Mouse (Mus musculus) 3T3-L1 (cell line): ENCODE data around the gene Gm20696.

Source experiments
- DNase-seq: peaks from one replicate; pipeline ENCODE4 v3.0.0-alpha.2; 2015; ENCODE audit warnings: low read depth, low spot score

The Gm20696 gene

GRCm38 (mm10) chr6:99263061-99263885 lies 403.3 kb downstream of the Gm20696 start:
- DNase-seq, result no peak

GRCm38 (mm10) chr6:99261737-99262130 lies 404.9 kb downstream of the Gm20696 start:
- no peak for DNase-seq

- no peak for DNase-seq
These were observed 405.5 kb downstream of the Gm20696 start for GRCm38 (mm10) chr6:99260941-99261736.

DNA sequence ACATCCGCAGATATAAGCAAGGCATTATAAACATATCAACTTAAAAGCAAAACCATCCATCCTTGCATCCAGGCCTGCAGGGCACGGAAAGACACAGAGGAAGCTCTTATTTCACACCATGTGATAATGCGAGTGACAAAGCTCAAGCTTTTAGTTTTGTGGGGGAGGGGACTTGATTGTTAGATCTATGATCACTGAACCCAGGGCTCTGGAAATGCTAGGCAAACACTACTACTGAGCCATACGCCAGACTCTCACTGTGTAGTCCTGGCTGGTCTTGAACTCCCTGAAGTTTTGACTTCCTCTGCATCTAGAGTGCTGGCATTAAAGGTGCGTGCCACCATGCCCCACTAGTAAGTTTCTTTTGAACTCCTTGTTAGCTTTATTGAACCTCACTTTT lies 408.3 kb downstream of the Gm20696 start:
- DNase-seq, result no peak

DNA sequence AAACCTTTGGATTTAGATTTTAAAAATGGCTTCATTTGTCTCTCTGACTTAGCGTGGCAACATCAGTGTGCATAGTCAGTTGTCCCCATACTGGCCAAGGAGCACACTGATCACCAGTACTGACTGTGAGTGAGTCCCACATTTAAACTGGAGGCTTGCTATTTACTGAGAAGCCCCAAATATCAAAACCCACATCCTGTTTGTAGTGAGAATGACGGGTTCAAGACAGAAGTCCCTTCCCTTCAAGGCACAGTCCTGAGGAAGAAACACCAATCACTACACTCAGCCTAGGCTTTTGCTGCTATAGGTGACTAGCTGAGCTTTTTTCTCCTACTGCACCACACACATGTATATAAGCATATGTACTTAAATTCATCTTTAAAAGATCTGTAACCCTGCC lies 408.9 kb downstream of the Gm20696 start:
- DNase-seq, result no peak

GRCm38 (mm10) chr6:99253331-99253730 lies 413.3 kb downstream of the Gm20696 start:
- no peak for DNase-seq

DNA sequence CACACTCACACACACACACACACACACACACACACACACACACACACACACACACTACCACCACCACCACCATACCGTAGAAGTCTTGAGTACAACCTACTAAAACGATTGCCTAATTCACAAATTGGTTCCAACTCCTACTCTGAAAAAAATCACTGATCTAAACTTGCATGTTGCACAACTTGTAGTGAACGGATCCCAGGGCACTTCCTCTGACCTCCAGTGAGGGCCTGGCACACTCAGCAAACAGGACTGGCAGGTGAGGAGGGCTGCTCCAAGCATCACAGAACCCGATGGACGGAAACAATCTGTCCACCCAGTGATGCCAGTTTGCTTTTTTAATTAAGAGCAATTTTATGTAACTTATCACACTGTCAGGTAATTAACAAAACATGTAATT lies 413.8 kb downstream of the Gm20696 start:
- no peak for DNase-seq

DNA sequence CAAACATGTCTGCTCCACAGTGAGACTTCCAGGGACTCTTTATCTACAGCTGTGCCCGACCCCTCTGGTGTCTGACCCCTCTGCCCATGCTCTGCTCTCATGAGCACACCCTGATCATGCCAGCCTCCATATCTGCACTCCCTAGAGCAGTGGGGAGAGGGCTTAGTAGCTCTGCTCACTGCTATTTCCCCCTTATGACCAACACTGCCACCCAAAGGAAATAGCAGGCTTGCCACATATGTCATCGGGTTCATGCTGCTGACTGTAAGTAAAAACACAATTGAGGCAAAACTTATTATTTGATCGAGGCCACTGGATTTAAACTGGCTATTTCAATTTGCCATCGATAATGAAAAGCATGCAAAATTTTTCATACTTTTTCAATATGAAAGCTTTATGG lies 414.7 kb downstream of the Gm20696 start:
- no peak for DNase-seq

DNA sequence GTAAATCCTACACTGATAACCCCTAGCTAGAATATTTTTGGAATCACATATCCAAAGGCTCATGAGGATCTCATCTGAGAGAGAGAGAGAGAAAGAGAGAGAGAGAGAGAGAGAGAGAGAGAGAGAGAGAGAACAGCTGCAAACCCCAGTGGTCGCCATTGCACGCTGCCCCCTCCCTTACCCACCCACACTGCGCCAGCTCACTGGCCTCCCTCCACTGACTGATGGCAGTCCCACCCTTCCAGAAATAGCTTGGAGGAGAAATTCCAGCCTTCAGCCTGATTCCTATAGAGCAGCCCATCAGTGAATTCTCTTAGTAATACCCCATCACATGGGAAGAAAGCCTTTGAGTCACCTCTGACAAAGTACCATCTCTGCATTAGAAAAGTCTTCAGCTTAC lies 415.4 kb downstream of the Gm20696 start:
- DNase-seq, result no peak

- DNase-seq, result peak; percentile 61
These were observed 417.0 kb downstream of the Gm20696 start for GRCm38 (mm10) chr6:99249496-99250030.

GRCm38 (mm10) chr6:99248396-99248795 lies 418.2 kb downstream of the Gm20696 start:
- no peak for DNase-seq

DNA sequence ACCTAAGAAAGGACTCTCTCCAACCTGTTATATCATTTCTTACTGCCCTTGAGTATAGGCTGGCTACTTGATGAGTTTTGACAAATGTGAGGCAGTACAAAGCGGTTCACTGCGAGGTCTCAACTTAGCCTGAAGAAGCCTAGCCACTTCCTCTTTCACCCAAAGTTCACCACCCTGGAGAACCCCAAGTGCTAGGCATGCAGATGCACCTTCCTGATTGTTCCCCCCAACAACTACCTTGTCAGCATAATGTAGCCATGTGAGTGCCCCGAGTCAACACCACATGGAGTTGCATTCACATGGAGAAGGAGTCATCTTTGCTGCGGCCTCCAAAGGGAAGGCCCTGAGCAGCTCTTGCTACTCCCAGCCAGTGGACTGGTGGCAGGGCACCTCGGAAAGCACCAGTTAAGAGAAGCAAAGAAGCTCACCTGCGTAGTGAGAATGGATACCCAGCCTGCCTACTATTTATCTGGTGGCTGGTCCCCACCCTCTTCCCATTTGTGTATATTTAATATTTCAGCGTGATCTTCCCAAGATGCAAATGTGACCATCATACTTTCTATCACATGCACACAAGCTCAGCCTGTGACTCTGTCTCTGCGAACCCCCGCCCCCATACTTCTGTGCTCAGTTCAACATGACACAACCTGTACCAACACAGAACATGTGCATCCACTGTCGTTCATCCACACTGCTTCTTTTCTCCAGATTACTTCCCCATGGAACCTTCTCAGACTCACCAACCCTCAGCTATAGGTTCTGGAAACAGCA lies 424.8 kb downstream of the Gm20696 start:
- DNase-seq, result no peak

DNA sequence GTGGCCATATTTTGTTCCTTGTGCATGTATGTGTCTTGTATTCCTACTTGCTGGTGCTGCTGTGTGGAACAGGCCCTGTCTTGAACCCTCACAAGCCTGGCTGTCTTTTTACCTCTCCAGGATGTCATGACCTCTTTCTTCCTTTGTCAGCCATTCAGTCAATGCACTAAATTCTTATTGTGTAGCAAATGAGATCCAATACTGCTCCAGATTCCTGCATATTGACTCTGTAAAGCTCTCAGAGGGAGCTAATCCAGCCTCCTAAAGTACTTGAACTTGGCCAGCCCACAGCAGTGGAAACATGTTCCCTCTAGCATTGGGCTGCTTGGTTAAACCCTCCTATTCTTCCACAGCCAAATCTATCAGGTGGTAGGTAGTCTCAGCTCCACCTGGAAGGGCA lies 425.8 kb downstream of the Gm20696 start:
- no peak for DNase-seq

- DNase-seq, result no peak
These were observed 431.0 kb downstream of the Gm20696 start for GRCm38 (mm10) chr6:99235588-99235987.

DNA sequence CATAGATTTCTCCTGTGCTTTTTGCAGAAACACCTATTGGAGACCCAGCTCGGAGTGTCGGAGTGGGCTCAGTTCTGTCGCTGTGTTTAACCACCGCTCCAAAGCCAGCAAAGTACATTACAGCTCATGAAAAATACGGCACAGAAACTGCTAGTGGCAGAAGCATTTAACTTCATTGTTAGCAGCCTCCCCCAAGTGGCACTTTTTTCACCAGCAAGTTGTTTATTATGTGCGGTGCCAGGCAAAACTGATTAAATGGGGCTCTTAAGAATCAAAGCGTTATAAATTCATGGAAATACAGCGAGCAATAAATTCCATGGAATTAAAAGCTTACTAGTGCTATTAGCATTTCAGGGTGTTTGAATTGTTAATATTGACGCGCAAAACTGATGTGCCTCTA lies 433.2 kb downstream of the Gm20696 start:
- no peak for DNase-seq

DNA sequence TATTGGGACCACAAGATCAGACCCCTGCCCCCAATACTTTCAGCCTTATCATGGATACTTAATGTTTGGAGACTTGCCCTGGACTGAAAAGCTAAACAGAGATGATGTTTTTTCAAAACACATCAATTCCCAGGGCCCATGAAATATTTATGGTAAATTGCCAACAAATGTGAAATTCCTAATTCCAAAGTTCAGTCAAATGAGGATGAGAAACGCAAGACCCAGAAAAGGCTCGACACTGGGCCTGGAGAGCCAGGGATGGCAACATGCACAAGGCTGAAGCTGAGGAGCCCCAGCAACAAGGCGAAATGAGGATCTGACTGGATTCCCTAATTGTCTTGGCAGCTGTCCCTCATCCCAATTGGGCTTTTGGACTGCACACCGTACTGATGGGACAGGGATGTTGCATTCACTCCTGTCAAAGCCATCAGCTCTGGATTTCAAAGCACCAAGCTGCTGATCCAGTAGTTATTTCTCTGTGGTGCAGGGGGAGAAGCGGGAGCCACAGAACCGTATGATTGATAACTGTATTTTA lies 438.2 kb downstream of the Gm20696 start:
- DNase-seq, result no peak

- no peak for DNase-seq
These were observed 445.4 kb downstream of the Gm20696 start for GRCm38 (mm10) chr6:99221147-99221546.

GRCm38 (mm10) chr6:99220472-99220871 lies 446.1 kb downstream of the Gm20696 start:
- no peak for DNase-seq

GRCm38 (mm10) chr6:99217846-99218245 lies 448.8 kb downstream of the Gm20696 start:
- peak; percentile 80 for DNase-seq

DNA sequence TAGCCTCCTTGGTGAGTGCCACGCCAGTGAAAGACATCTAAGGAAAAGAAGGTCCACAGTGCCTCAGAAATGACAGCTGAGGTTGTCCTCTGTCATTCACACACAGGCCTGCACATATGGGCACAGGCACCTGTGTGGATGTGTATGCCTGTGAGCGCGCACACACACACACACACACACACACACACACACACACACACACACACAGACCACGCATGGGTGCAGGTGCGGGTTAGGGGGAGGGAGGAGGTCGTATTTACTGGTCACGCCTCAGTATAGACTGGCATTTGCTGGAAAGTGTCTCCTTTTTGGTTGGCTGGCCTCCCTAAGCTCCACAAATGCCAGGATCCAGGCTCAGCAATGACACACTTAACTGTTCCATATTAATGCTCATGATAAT lies 449.4 kb downstream of the Gm20696 start:
- no peak for DNase-seq

GRCm38 (mm10) chr6:99212461-99212860 lies 454.1 kb downstream of the Gm20696 start:
- peak; percentile 14 for DNase-seq
